Mouse (Mus musculus) left cerebral cortex, adult 11 months (tissue): ENCODE results near the gene Esx1.
A peak's percentile ranks its signal among the peaks of the same experiment; 100 is the strongest.

Experiments
- DNase-seq: peaks from one replicate; pipeline ENCODE4 v3.0.0; 2022; ENCODE audit warnings: low spot score

Gene Esx1

GRCm38 (mm10) chrX:137121718-137122117 is at the start of gene Esx1:
Gene Esx1 (minus strand): TSS chrX:137122083.
- no peak for DNase-seq

- no peak for DNase-seq
Observed at GRCm38 (mm10) chrX:137170021-137170420, 48.1 kb upstream of the Esx1 start.

- no peak for DNase-seq
Observed at GRCm38 (mm10) chrX:137167658-137168057, 45.8 kb upstream of the Esx1 start.

GRCm38 (mm10) chrX:137165621-137166020 is 43.7 kb upstream of the Esx1 start:
- DNase-seq, result no peak

GRCm38 (mm10) chrX:137162700-137163099 is 40.8 kb upstream of the Esx1 start:
- DNase-seq, result no peak

- DNase-seq, result no peak
Observed at GRCm38 (mm10) chrX:137160971-137161370, 39.1 kb upstream of the Esx1 start.

GRCm38 (mm10) chrX:137149050-137149449 is 27.2 kb upstream of the Esx1 start:
- no peak for DNase-seq

GRCm38 (mm10) chrX:137144674-137145073 is 22.8 kb upstream of the Esx1 start:
- no peak for DNase-seq

- DNase-seq, result no peak
Observed at GRCm38 (mm10) chrX:137143726-137144125, 21.8 kb upstream of the Esx1 start.

GRCm38 (mm10) chrX:137142546-137142945 is 20.7 kb upstream of the Esx1 start:
- no peak for DNase-seq

GRCm38 (mm10) chrX:137141669-137142068 is 19.8 kb upstream of the Esx1 start:
- DNase-seq, result peak; percentile 28

GRCm38 (mm10) chrX:137127542-137127941 is 5.7 kb upstream of the Esx1 start:
- no peak for DNase-seq

GRCm38 (mm10) chrX:137119675-137120423 is 2.0 kb downstream of the Esx1 start:
- no peak for DNase-seq

- DNase-seq, result no peak
Observed at GRCm38 (mm10) chrX:137118097-137118746, 3.7 kb downstream of the Esx1 start.

GRCm38 (mm10) chrX:137106498-137106897 is 15.4 kb downstream of the Esx1 start:
- no peak for DNase-seq

GRCm38 (mm10) chrX:137104531-137104930 is 17.4 kb downstream of the Esx1 start:
- DNase-seq, result no peak
